Mouse (Mus musculus) erythroblast, embryonic 14.5 days (primary cell): ENCODE results near the gene Pccb. TPM values are rescaled to one million over a fixed set of nuclear protein-coding genes. Genes with fewer than 3 reads are reported as not detected.
A peak's percentile ranks its signal among the peaks of the same experiment; 100 is the strongest.

ENCODE experiments used
- H3K27me3 ChIP-seq: 2 replicates; pipeline ENCODE4 v1.6.1; 2012; ENCODE audit warnings: inconsistent platforms; ENCODE audit not compliant: control insufficient read depth
- H3K36me3 ChIP-seq: 2 replicates; pipeline ENCODE4 v1.6.1; 2012; ENCODE audit warnings: mild to moderate bottlenecking, inconsistent platforms; ENCODE audit not compliant: control insufficient read depth
- H3K4me1 ChIP-seq: 2 replicates; pipeline ENCODE4 v1.6.1; 2012; ENCODE audit warnings: inconsistent platforms; ENCODE audit not compliant: control insufficient read depth
- H3K4me3 ChIP-seq: replicated peaks from 2 replicates; pipeline ENCODE3; 2012; ENCODE audit warnings: moderate library complexity, mild to moderate bottlenecking, inconsistent platforms
- H3K9me3 ChIP-seq: 2 replicates; pipeline ENCODE4 v1.6.1; 2012; ENCODE audit warnings: low read length, inconsistent platforms, mixed read lengths; ENCODE audit not compliant: control insufficient read depth
- GATA1 ChIP-seq: IDR thresholded peaks from 2 replicates; pipeline ENCODE4 v1.6.1; 2012; ENCODE audit warnings: low read length, inconsistent platforms, mixed read lengths
- TAL1 ChIP-seq: IDR thresholded peaks from 3 replicates; pipeline ENCODE4 v1.6.1; 2012; ENCODE audit warnings: low read length, inconsistent platforms, mixed read lengths
- polyA plus RNA-seq: library from polyadenylated mRNA; stranded (reverse); fragments of >175 nt; gene quantifications from 2 replicates; pipeline ENCODE4 v1.2.3, GENCODE M21; 2012

Gene Pccb
- polyA plus RNA-seq, 1 experiment: 5.0 TPM

GRCm38 (mm10) chr9:101053279-101053678, 18.6 kb upstream of the Pccb start:
- no peak overlapping the region for H3K4me3 ChIP-seq
- H3K4me1 ChIP-seq: no peaks in the 10 kb centered on the region
- no peaks in the 10 kb centered on the region; the same call in 1 of the 2 replicates for H3K9me3 ChIP-seq
- no peaks in the 10 kb centered on the region for H3K27me3 ChIP-seq
- no peak for TF ChIP-seq GATA1
- no peak for TF ChIP-seq TAL1
- H3K36me3 ChIP-seq: no peaks in the 10 kb centered on the region

- H3K36me3 ChIP-seq: no peaks in the 10 kb centered on the region
- no peaks in the 10 kb centered on the region for H3K4me1 ChIP-seq
- no peaks in the 10 kb centered on the region for H3K9me3 ChIP-seq
- no peak overlapping the region for H3K4me3 ChIP-seq
- no peak for TF ChIP-seq GATA1
- TF ChIP-seq TAL1: no peak
- no peaks in the 10 kb centered on the region for H3K27me3 ChIP-seq
Observed at GRCm38 (mm10) chr9:101052691-101053090, 18.0 kb upstream of the Pccb start.

- no peak for TF ChIP-seq TAL1
- TF ChIP-seq GATA1: no peak
- Histone ChIP-seq H3K4me3 (no peak overlapping the region), H3K27me3 (no peaks in the 10 kb centered on the region), H3K9me3 (no peaks in the 10 kb centered on the region), H3K4me1 (no peaks in the 10 kb centered on the region), H3K36me3 (no peaks in the 10 kb centered on the region)
Observed at GRCm38 (mm10) chr9:101052007-101052406, 17.3 kb upstream of the Pccb start.

GRCm38 (mm10) chr9:101045710-101046338, 11.1 kb upstream of the Pccb start:
- TF ChIP-seq TAL1 (no peak), GATA1 (no peak)
- H3K4me1 ChIP-seq: peaks cover 10% of the 10 kb centered on the region
- H3K4me3 ChIP-seq: peak overlapping the region; percentile 28
- peaks cover 5% of the 10 kb centered on the region; the same call in 1 of the 2 replicates for H3K27me3 ChIP-seq
- no peaks in the 10 kb centered on the region for H3K9me3 ChIP-seq
- H3K36me3 ChIP-seq: no peaks in the 10 kb centered on the region

- H3K4me3 ChIP-seq: no peak overlapping the region
- H3K27me3 ChIP-seq: peaks cover 12% of the 10 kb centered on the region
- H3K4me1 ChIP-seq: peaks cover 18% of the 10 kb centered on the region
- TF ChIP-seq TAL1: no peak
- TF ChIP-seq GATA1: no peak
- H3K9me3 ChIP-seq: no peaks in the 10 kb centered on the region
- no peaks in the 10 kb centered on the region for H3K36me3 ChIP-seq
Observed at GRCm38 (mm10) chr9:101042249-101042648, 7.6 kb upstream of the Pccb start.

- Histone ChIP-seq H3K27me3 (peaks cover 12% of the 10 kb centered on the region), H3K9me3 (no peaks in the 10 kb centered on the region), H3K4me3 (no peak overlapping the region), H3K36me3 (no peaks in the 10 kb centered on the region), H3K4me1 (peaks cover 24% of the 10 kb centered on the region)
- TF ChIP-seq GATA1 (no peak), TAL1 (no peak)
Observed at GRCm38 (mm10) chr9:101041508-101041907, 6.8 kb upstream of the Pccb start.

GRCm38 (mm10) chr9:101038634-101039033, 3.9 kb upstream of the Pccb start:
- no peak overlapping the region for H3K4me3 ChIP-seq
- H3K9me3 ChIP-seq: no peaks in the 10 kb centered on the region
- H3K36me3 ChIP-seq: no peaks in the 10 kb centered on the region
- H3K4me1 ChIP-seq: peaks cover 34% of the 10 kb centered on the region
- TF ChIP-seq TAL1 (no peak), GATA1 (no peak)
- H3K27me3 ChIP-seq: peaks cover 12% of the 10 kb centered on the region

GRCm38 (mm10) chr9:101037396-101037795, 2.7 kb upstream of the Pccb start:
- no peaks in the 10 kb centered on the region for H3K36me3 ChIP-seq
- H3K4me3 ChIP-seq: peak overlapping the region; percentile 29
- TF ChIP-seq TAL1 (no peak), GATA1 (no peak)
- peaks cover 10% of the 10 kb centered on the region for H3K27me3 ChIP-seq
- H3K4me1 ChIP-seq: peaks cover 38% of the 10 kb centered on the region
- no peaks in the 10 kb centered on the region for H3K9me3 ChIP-seq

- Histone ChIP-seq H3K9me3 (no peaks in the 10 kb centered on the region), H3K4me3 (peak overlapping the region; percentile 38), H3K36me3 (no peaks in the 10 kb centered on the region; the same call in 1 of the 2 replicates), H3K27me3 (peaks cover 7% of the 10 kb centered on the region), H3K4me1 (peaks cover 42% of the 10 kb centered on the region)
- no peak for TF ChIP-seq GATA1
- TF ChIP-seq TAL1: no peak
Observed at GRCm38 (mm10) chr9:101036876-101037275, 2.2 kb upstream of the Pccb start.
